Mouse (Mus musculus): ENCODE measurements around the gene Eef1akmt3. TPM values are rescaled to one million over a fixed set of nuclear protein-coding genes. Genes with fewer than 3 reads are reported as not detected.

Gene Eef1akmt3
- polyA plus RNA-seq, 1 experiment from 2014 or later = 0.16 TPM

- Histone ChIP-seq H3K27ac (ENCODE audit: low read length) (no peak overlapping the region), H3K27me3 (ENCODE audit: control insufficient read depth, insufficient read depth, low read length) (no peaks in the 10 kb centered on the region), H3K4me1 (ENCODE audit: control insufficient read depth, insufficient read depth, low read length) (no peaks in the 10 kb centered on the region), H3K4me2 (ENCODE audit: low read depth, low read length) (no peak overlapping the region), H3K36me3 (ENCODE audit: control insufficient read depth, insufficient read depth) (peaks cover 48% of the 10 kb centered on the region), H3K9me3 (replicated peaks; ENCODE audit: control insufficient read depth, low read length) (no peaks in the 10 kb centered on the region), H3K9ac (ENCODE audit: low read length) (no peak overlapping the region), H3K4me3 (ENCODE audit: low read length) (no peak overlapping the region)
- no peak for ATAC-seq (replicated peaks; ENCODE audit: extremely low read depth, insufficient read depth, low FRiP score)
- 58% methylated on average over 13 of the region's 13 CpGs for WGBS
These were observed 43.8 kb downstream of the Eef1akmt3 start for GRCm38 (mm10) chr10:126997340-126998113.

GRCm38 (mm10) chr10:126993621-126994020 is 47.7 kb downstream of the Eef1akmt3 start:
- Histone ChIP-seq H3K27me3 (ENCODE audit: control insufficient read depth, insufficient read depth, low read length) (no peaks in the 10 kb centered on the region), H3K27ac (ENCODE audit: low read length) (no peak overlapping the region), H3K9ac (ENCODE audit: low read length) (no peak overlapping the region), H3K4me3 (ENCODE audit: low read length) (no peak overlapping the region), H3K36me3 (ENCODE audit: control insufficient read depth, insufficient read depth) (peaks cover 54% of the 10 kb centered on the region), H3K4me1 (ENCODE audit: control insufficient read depth, insufficient read depth, low read length) (peaks cover 16% of the 10 kb centered on the region), H3K9me3 (replicated peaks; ENCODE audit: control insufficient read depth, low read length) (no peaks in the 10 kb centered on the region), H3K4me2 (ENCODE audit: low read depth, low read length) (no peak overlapping the region)
- no peak for ATAC-seq (replicated peaks; ENCODE audit: extremely low read depth, insufficient read depth, low FRiP score)
- 81% methylated on average over 3 of the region's 3 CpGs for WGBS

- Histone ChIP-seq H3K36me3 (ENCODE audit: control insufficient read depth, insufficient read depth) (peaks cover 40% of the 10 kb centered on the region), H3K27ac (ENCODE audit: low read length) (no peak overlapping the region), H3K9me3 (replicated peaks; ENCODE audit: control insufficient read depth, low read length) (no peaks in the 10 kb centered on the region), H3K27me3 (ENCODE audit: control insufficient read depth, insufficient read depth, low read length) (no peaks in the 10 kb centered on the region), H3K9ac (ENCODE audit: low read length) (no peak overlapping the region), H3K4me2 (ENCODE audit: low read depth, low read length) (no peak overlapping the region), H3K4me3 (ENCODE audit: low read length) (no peak overlapping the region), H3K4me1 (ENCODE audit: control insufficient read depth, insufficient read depth, low read length) (peaks cover 36% of the 10 kb centered on the region)
- ATAC-seq (replicated peaks; ENCODE audit: extremely low read depth, insufficient read depth, low FRiP score) = no peak
- 61% methylated on average over 3 of the region's 3 CpGs for WGBS
These were observed 49.6 kb downstream of the Eef1akmt3 start for GRCm38 (mm10) chr10:126991676-126992075.

GRCm38 (mm10) chr10:126990313-126991056 is 50.8 kb downstream of the Eef1akmt3 start:
- H3K27ac ChIP-seq (ENCODE audit: low read length) = peak overlapping the region; percentile 35
- H3K4me1 ChIP-seq (ENCODE audit: control insufficient read depth, insufficient read depth, low read length) = peaks cover 48% of the 10 kb centered on the region
- H3K9me3 ChIP-seq (replicated peaks; ENCODE audit: control insufficient read depth, low read length) = no peaks in the 10 kb centered on the region
- peak overlapping the region; percentile 15; the same call in 1 of the 2 replicates for H3K9ac ChIP-seq (ENCODE audit: low read length)
- no peak overlapping the region for H3K4me3 ChIP-seq (ENCODE audit: low read length)
- WGBS = 37% methylated on average over 7 of the region's 7 CpGs
- peak; percentile 71 for ATAC-seq (replicated peaks; ENCODE audit: extremely low read depth, insufficient read depth, low FRiP score)
- no peaks in the 10 kb centered on the region for H3K27me3 ChIP-seq (ENCODE audit: control insufficient read depth, insufficient read depth, low read length)
- peak overlapping the region; percentile 23; the same call in 1 of the 2 replicates for H3K4me2 ChIP-seq (ENCODE audit: low read depth, low read length)
- peaks cover 38% of the 10 kb centered on the region for H3K36me3 ChIP-seq (ENCODE audit: control insufficient read depth, insufficient read depth)

- 24% methylated on average over 5 of the region's 5 CpGs for WGBS
- H3K36me3 ChIP-seq (ENCODE audit: control insufficient read depth, insufficient read depth) = peaks cover 22% of the 10 kb centered on the region
- no peaks in the 10 kb centered on the region for H3K27me3 ChIP-seq (ENCODE audit: control insufficient read depth, insufficient read depth, low read length)
- peak overlapping the region; percentile 53 for H3K9ac ChIP-seq (ENCODE audit: low read length)
- peaks cover 66% of the 10 kb centered on the region for H3K4me1 ChIP-seq (ENCODE audit: control insufficient read depth, insufficient read depth, low read length)
- H3K4me3 ChIP-seq (ENCODE audit: low read length) = no peak overlapping the region
- peak overlapping the region; percentile 92 for H3K27ac ChIP-seq (ENCODE audit: low read length)
- no peak for ATAC-seq (replicated peaks; ENCODE audit: extremely low read depth, insufficient read depth, low FRiP score)
- peak overlapping the region; percentile 13 for H3K4me2 ChIP-seq (ENCODE audit: low read depth, low read length)
- H3K9me3 ChIP-seq (replicated peaks; ENCODE audit: control insufficient read depth, low read length) = no peaks in the 10 kb centered on the region
These were observed 52.7 kb downstream of the Eef1akmt3 start for GRCm38 (mm10) chr10:126988513-126989165.

DNA sequence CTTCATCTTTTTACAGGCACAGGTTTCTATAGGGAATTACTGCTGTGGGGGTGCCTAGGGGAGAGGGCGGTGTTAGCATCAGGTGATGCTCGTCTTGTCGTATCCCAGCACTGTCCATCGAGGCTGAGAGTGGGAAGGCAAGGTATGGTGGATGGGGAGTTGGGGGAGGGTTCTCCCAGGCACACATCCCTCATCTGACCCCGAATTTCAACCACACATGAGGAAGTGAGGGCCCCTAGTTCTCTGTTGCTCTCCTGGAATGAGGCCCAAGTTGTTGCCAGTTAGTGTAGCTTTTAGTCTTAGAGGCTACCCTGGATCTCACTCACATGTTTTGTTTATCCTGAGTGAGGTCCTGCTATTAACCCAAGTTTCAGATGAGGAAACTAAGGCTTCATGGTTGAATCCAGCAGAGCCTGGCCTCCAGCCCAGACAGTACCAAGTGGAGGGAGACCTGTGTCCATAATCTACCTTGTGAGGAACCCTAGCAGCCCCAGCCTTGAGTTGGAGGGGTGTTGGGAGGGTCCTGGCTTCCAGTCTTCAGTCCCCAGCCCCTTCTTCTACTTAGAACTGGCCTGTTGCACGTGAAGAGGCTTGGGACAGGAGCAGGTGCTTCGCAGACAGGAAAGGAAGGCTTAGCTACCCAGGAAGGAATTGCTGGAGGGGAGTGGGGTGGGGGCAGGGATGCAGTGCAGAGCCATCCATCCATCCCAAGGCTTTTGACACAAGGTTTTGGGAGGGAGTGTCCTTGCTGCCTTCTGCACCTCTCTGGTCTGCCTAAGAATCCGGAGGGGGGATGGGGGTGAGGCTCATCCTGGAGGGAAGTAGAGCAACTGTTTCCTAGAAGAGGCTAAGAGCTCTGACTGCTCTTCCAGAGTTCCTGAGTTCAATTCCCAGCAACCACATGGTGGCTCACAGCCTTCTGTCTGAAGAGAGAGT is 53.9 kb downstream of the Eef1akmt3 start:
- ATAC-seq (replicated peaks; ENCODE audit: extremely low read depth, insufficient read depth, low FRiP score) = no peak
- Histone ChIP-seq H3K4me3 (ENCODE audit: low read length) (peak overlapping the region; percentile 17), H3K9ac (ENCODE audit: low read length) (peak overlapping the region; percentile 53), H3K27me3 (ENCODE audit: control insufficient read depth, insufficient read depth, low read length) (no peaks in the 10 kb centered on the region), H3K9me3 (replicated peaks; ENCODE audit: control insufficient read depth, low read length) (no peaks in the 10 kb centered on the region), H3K27ac (ENCODE audit: low read length) (peak overlapping the region; percentile 92), H3K4me1 (ENCODE audit: control insufficient read depth, insufficient read depth, low read length) (peaks cover 78% of the 10 kb centered on the region), H3K4me2 (ENCODE audit: low read depth, low read length) (peak overlapping the region; percentile 39), H3K36me3 (ENCODE audit: control insufficient read depth, insufficient read depth) (peaks cover 10% of the 10 kb centered on the region)
- WGBS = 43% methylated on average over 8 of the region's 8 CpGs

DNA sequence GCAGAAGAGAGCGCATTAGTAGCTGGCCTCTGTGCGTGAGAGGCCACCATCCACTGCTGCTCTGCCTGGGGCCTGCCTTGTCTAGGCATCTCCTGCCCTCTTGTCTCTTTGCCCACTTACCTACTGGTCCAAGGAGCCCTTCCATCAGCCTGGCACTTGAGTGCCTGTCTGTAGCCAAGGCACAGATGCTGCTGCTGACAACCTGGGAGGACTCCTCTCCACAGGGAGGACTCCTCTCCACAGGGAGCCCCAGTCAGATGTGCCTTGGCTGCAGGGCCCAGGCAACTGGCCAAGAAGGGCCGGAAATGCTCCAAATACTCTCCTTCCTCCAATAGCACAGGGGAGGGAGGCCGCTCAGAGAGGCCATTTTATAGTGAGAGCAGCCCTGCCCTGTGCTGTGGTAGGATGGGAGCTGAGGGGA is 54.8 kb downstream of the Eef1akmt3 start:
- 19% methylated on average over 4 of the region's 4 CpGs for WGBS
- H3K4me1 ChIP-seq (ENCODE audit: control insufficient read depth, insufficient read depth, low read length) = peaks cover 87% of the 10 kb centered on the region
- H3K9ac ChIP-seq (ENCODE audit: low read length) = peak overlapping the region; percentile 35
- H3K27ac ChIP-seq (ENCODE audit: low read length) = peak overlapping the region; percentile 92
- H3K36me3 ChIP-seq (ENCODE audit: control insufficient read depth, insufficient read depth) = peaks cover 3% of the 10 kb centered on the region; the same call in 1 of the 2 replicates
- H3K4me2 ChIP-seq (ENCODE audit: low read depth, low read length) = peak overlapping the region; percentile 39
- H3K27me3 ChIP-seq (ENCODE audit: control insufficient read depth, insufficient read depth, low read length) = no peaks in the 10 kb centered on the region
- H3K4me3 ChIP-seq (ENCODE audit: low read length) = peak overlapping the region; percentile 17
- H3K9me3 ChIP-seq (replicated peaks; ENCODE audit: control insufficient read depth, low read length) = no peaks in the 10 kb centered on the region
- peak; percentile 82 for ATAC-seq (replicated peaks; ENCODE audit: extremely low read depth, insufficient read depth, low FRiP score)

- Histone ChIP-seq H3K36me3 (ENCODE audit: control insufficient read depth, insufficient read depth) (no peaks in the 10 kb centered on the region), H3K4me2 (ENCODE audit: low read depth, low read length) (peak overlapping the region; percentile 29; the same call in 1 of the 2 replicates), H3K27me3 (ENCODE audit: control insufficient read depth, insufficient read depth, low read length) (no peaks in the 10 kb centered on the region), H3K27ac (ENCODE audit: low read length) (peak overlapping the region; percentile 92), H3K4me3 (ENCODE audit: low read length) (no peak overlapping the region), H3K9ac (ENCODE audit: low read length) (peak overlapping the region; percentile 35; the same call in 1 of the 2 replicates), H3K9me3 (replicated peaks; ENCODE audit: control insufficient read depth, low read length) (no peaks in the 10 kb centered on the region), H3K4me1 (ENCODE audit: control insufficient read depth, insufficient read depth, low read length) (peaks cover 91% of the 10 kb centered on the region)
- no peak for ATAC-seq (replicated peaks; ENCODE audit: extremely low read depth, insufficient read depth, low FRiP score)
- 87% methylated on average over 9 of the region's 9 CpGs for WGBS
These were observed 55.7 kb downstream of the Eef1akmt3 start for GRCm38 (mm10) chr10:126985579-126985978.

All from heart, embryonic 16.5 days (tissue).